Mouse (Mus musculus) E14TG2a.4 (cell line): ENCODE measurements around the gene Stac3.

Experiments
- H3K27me3 ChIP-seq: 2 replicates; pipeline ENCODE4 v1.6.1; 2014; ENCODE audit warnings: low read length, control low read depth; ENCODE audit not compliant: insufficient read depth
- H3K36me3 ChIP-seq: 2 replicates; pipeline ENCODE4 v1.6.1; 2014; ENCODE audit warnings: low read length, control low read depth; ENCODE audit not compliant: insufficient read depth
- H3K4me1 ChIP-seq: replicated peaks from 2 replicates; pipeline ENCODE4 v1.6.1; 2014; ENCODE audit warnings: low read depth, low read length, control low read depth
- H3K4me3 ChIP-seq: replicated peaks from 2 replicates; pipeline ENCODE4 v1.5.1; 2014; ENCODE audit warnings: mild to moderate bottlenecking, low read length
- H3K9me3 ChIP-seq: 2 replicates; pipeline ENCODE4 v1.6.1; 2014; ENCODE audit warnings: low read length, control low read depth
- CTCF ChIP-seq: conservative IDR thresholded peaks from 2 replicates; pipeline ENCODE4 v1.5.1; 2014; ENCODE audit warnings: low read length
- NANOG ChIP-seq: IDR thresholded peaks from 2 replicates; pipeline ENCODE4 v1.6.1; 2014; ENCODE audit warnings: borderline replicate concordance, low read length, mixed read lengths
- POU5F1 ChIP-seq: IDR thresholded peaks from 2 replicates; pipeline ENCODE4 v1.6.1; 2014; ENCODE audit warnings: low read length, borderline replicate concordance

Stac3 gene

GRCm38 (mm10) chr10:127519041-127519701, 17.7 kb downstream of the Stac3 start:
- Histone ChIP-seq H3K36me3 (peaks cover 56% of the 10 kb centered on the region), H3K9me3 (no peaks in the 10 kb centered on the region), H3K27me3 (peaks cover 50% of the 10 kb centered on the region), H3K4me1 (peaks cover 93% of the 10 kb centered on the region), H3K4me3 (peak overlapping the region; percentile 32; the same call in 1 of the 2 replicates)
- TF ChIP-seq POU5F1 (no peak), CTCF (no peak), NANOG (no peak)

GRCm38 (mm10) chr10:127519903-127520713, 18.6 kb downstream of the Stac3 start:
- peak overlapping the region; percentile 92 for H3K4me3 ChIP-seq
- no peak for TF ChIP-seq POU5F1
- no peak for TF ChIP-seq NANOG
- TF ChIP-seq CTCF, result no peak
- peaks cover 50% of the 10 kb centered on the region for H3K27me3 ChIP-seq
- no peaks in the 10 kb centered on the region for H3K9me3 ChIP-seq
- peaks cover 56% of the 10 kb centered on the region for H3K36me3 ChIP-seq
- peaks cover 93% of the 10 kb centered on the region for H3K4me1 ChIP-seq

- Histone ChIP-seq H3K4me3 (peak overlapping the region; percentile 92), H3K36me3 (peaks cover 53% of the 10 kb centered on the region), H3K4me1 (peaks cover 93% of the 10 kb centered on the region), H3K9me3 (no peaks in the 10 kb centered on the region), H3K27me3 (peaks cover 50% of the 10 kb centered on the region)
- TF ChIP-seq POU5F1 (no peak), NANOG (no peak), CTCF (no peak)
Observed at GRCm38 (mm10) chr10:127520714-127521357, 19.4 kb downstream of the Stac3 start.

- no peaks in the 10 kb centered on the region for H3K9me3 ChIP-seq
- peaks cover 50% of the 10 kb centered on the region for H3K27me3 ChIP-seq
- H3K4me3 ChIP-seq, result peak overlapping the region; percentile 92
- TF ChIP-seq POU5F1 (no peak), NANOG (no peak)
- peaks cover 92% of the 10 kb centered on the region for H3K4me1 ChIP-seq
- H3K36me3 ChIP-seq, result peaks cover 45% of the 10 kb centered on the region
Observed at GRCm38 (mm10) chr10:127521611-127522080, 20.2 kb downstream of the Stac3 start.

GRCm38 (mm10) chr10:127522088-127522581, 20.6 kb downstream of the Stac3 start, which contains the start of gene Shmt2:
TSS of gene Shmt2 (minus strand) at chr10:127522444.
- peaks cover 41% of the 10 kb centered on the region for H3K36me3 ChIP-seq
- peaks cover 53% of the 10 kb centered on the region for H3K27me3 ChIP-seq
- no peaks in the 10 kb centered on the region for H3K9me3 ChIP-seq
- TF ChIP-seq CTCF, result no peak
- peak within 1 kb of the TSS; percentile 92 for H3K4me3 ChIP-seq
- H3K4me1 ChIP-seq, result peaks cover 91% of the 10 kb centered on the region

GRCm38 (mm10) chr10:127524646-127525255, 23.3 kb downstream of the Stac3 start:
- H3K4me3 ChIP-seq, result peak overlapping the region; percentile 69
- TF ChIP-seq POU5F1 (no peak), NANOG (no peak), CTCF (no peak)
- H3K9me3 ChIP-seq, result no peaks in the 10 kb centered on the region
- H3K27me3 ChIP-seq, result peaks cover 74% of the 10 kb centered on the region
- H3K4me1 ChIP-seq, result peaks cover 92% of the 10 kb centered on the region
- H3K36me3 ChIP-seq, result peaks cover 16% of the 10 kb centered on the region

GRCm38 (mm10) chr10:127526048-127526447, 24.6 kb downstream of the Stac3 start:
- Histone ChIP-seq H3K36me3 (peaks cover 3% of the 10 kb centered on the region), H3K4me3 (peak overlapping the region; percentile 69), H3K27me3 (peaks cover 80% of the 10 kb centered on the region), H3K9me3 (no peaks in the 10 kb centered on the region), H3K4me1 (peaks cover 90% of the 10 kb centered on the region)
- no peak for TF ChIP-seq POU5F1
- no peak for TF ChIP-seq CTCF
- TF ChIP-seq NANOG, result no peak

- Histone ChIP-seq H3K9me3 (no peaks in the 10 kb centered on the region), H3K4me3 (peak overlapping the region; percentile 69), H3K27me3 (peaks cover 82% of the 10 kb centered on the region), H3K36me3 (no peaks in the 10 kb centered on the region), H3K4me1 (peaks cover 90% of the 10 kb centered on the region)
- TF ChIP-seq CTCF (no peak), POU5F1 (no peak), NANOG (no peak)
Observed at GRCm38 (mm10) chr10:127526681-127527080, 25.2 kb downstream of the Stac3 start.
